Mouse (Mus musculus) heart, postnatal 0 days (tissue): ENCODE data around the gene Sh3gl1. TPM values are rescaled to one million over a fixed set of nuclear protein-coding genes. Genes with fewer than 3 reads are reported as not detected.

Experiments used
- ATAC-seq: fragments of 200-750 bp; cut with Nextera tagmentation; 2 replicates; pipeline ENCODE4 v1.8.0; 2017; ENCODE audit warnings: low read depth, moderate number of reproducible peaks, moderate library complexity; ENCODE audit not compliant: insufficient read depth
- DNase-seq: peaks from one replicate; pipeline ENCODE4 v3.0.0-alpha.2; 2016; ENCODE audit warnings: low spot score
- H3K27ac ChIP-seq: fragments of 300-500 bp; sonication (generic); 2 replicates; pipeline ENCODE4 v1.5.1; 2014; ENCODE audit warnings: low read depth, mild to moderate bottlenecking
- H3K27me3 ChIP-seq: fragments of 300-500 bp; sonication (generic); 2 replicates; pipeline ENCODE4 v1.6.1; 2014; ENCODE audit warnings: low read length, mixed read lengths; ENCODE audit not compliant: control insufficient read depth, insufficient read depth
- H3K36me3 ChIP-seq: fragments of 300-500 bp; sonication (generic); replicated peaks from 2 replicates; pipeline ENCODE4 v1.6.1; 2014; ENCODE audit warnings: low read length, mixed read lengths; ENCODE audit not compliant: control insufficient read depth, insufficient read depth
- H3K4me1 ChIP-seq: fragments of 300-500 bp; sonication (generic); 2 replicates; pipeline ENCODE4 v1.6.1; 2014; ENCODE audit warnings: antibody characterized with exemption; ENCODE audit not compliant: control insufficient read depth, insufficient read depth
- H3K4me2 ChIP-seq: fragments of 300-500 bp; sonication (generic); 2 replicates; pipeline ENCODE4 v1.6.1; 2014; ENCODE audit warnings: low read depth, mild to moderate bottlenecking, low read length, moderate library complexity
- H3K4me3 ChIP-seq: fragments of 300-500 bp; sonication (generic); 2 replicates; pipeline ENCODE4 v1.5.1; 2014; ENCODE audit warnings: low read depth, low read length
- H3K9ac ChIP-seq: fragments of 300-500 bp; sonication (generic); replicated peaks from 2 replicates; pipeline ENCODE4 v1.6.1; 2014; ENCODE audit warnings: low read depth, low read length, mixed read lengths
- H3K9me3 ChIP-seq: fragments of 300-500 bp; sonication (generic); replicated peaks from 2 replicates; pipeline ENCODE4 v1.6.1; 2016; ENCODE audit warnings: low read length; ENCODE audit not compliant: control insufficient read depth
- CTCF ChIP-seq: IDR thresholded peaks from 2 replicates; pipeline ENCODE4 v1.5.1; 2016; ENCODE audit warnings: antibody characterized with exemption, control low read depth, low read depth
- EP300 ChIP-seq: IDR thresholded peaks from 2 replicates; pipeline ENCODE4 v1.6.1; 2016; ENCODE audit warnings: antibody characterized with exemption, low read depth
- WGBS: fragments of 180-500 bp; shearing (Covaris S2); extraction: QIAGEN DNeasy Blood & Tissue Kit; methylation state at CpG from one replicate; pipeline ENCODE4 v1.1.7; 2014; 5-methylcytosine and 5-hydroxymethylcytosine counted together
- polyA plus RNA-seq: library from polyadenylated mRNA; unstranded; fragments of >200 nt; fragmentation: Nextera tagmentation; extraction: Ambion mirVana; gene quantifications from 2 replicates; pipeline ENCODE4 v1.2.1, GENCODE M21; 2015
- total RNA-seq: library from RNA; depleted of rRNA; stranded (reverse); fragments of >200 nt; gene quantifications from 2 replicates; pipeline ENCODE4 v1.2.3, GENCODE M21; 2014; ENCODE audit warnings: low replicate concordance

Sh3gl1 gene
- total and polyA plus RNA-seq, 2 experiments from 2014 or later = 43.5 to 45.8 TPM

DNA sequence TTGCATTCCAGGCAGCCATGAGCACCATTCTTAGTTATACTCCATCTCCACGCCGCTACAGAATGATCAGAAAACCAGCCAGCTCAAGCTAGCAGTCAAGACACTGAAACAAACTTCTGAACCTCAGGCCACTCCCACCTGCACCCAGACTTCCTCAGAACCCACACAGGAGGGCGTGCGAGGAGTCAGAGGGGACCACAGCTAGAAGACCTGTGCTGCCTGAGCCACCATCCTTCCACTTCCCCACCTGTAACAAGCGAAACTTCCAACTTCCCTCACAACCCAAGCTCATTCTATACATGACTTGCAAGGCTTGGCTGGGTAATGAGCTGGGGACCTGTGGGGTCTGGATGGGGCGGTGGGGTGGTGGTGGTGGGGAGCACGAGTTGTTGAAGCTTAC lies 3.6 kb downstream of the Sh3gl1 start:
- DNase-seq (no peak), ATAC-seq (no peak)
- Histone ChIP-seq H3K9ac (no peak overlapping the region), H3K27ac (0 out of 2 replicates have a peak overlapping the region, but pooled peaks have one; percentile 3), H3K36me3 (peaks cover 37% of the 10 kb centered on the region), H3K4me3 (no peak overlapping the region), H3K9me3 (no peaks in the 10 kb centered on the region), H3K27me3 (no peaks in the 10 kb centered on the region), H3K4me2 (no peak overlapping the region), H3K4me1 (peaks cover 26% of the 10 kb centered on the region; the same call in 1 of the 2 replicates)
- 83% methylated on average over 7 of the region's 7 CpGs for WGBS
- TF ChIP-seq EP300 (no peak), CTCF (no peak)

DNA sequence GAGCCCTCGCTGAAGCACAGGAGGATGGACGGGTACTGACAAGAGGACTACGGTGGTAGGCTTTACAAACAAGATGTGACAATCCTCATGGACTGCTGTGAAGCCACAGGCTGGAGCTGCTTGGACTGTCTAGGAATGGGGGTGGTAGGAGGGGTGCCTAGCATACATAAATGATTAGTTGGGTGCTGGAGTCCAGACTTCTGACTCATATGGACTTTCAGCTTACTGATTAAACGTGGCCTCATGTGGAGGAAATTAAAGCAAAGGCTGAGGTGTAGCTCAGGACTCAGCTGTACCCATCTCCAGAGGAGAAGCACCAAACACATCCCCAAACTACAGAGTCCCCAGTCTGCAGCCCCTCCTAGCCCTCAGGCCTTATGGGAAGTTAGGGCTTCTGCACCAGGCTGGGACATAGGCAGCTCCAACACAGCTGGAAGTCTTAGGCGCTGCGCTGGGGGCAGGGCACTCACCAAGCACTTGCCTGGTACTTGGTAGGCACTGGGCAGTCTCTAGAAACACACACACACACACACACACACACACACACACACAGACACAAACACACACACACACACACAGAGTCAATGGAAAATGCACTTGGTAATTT lies 4.2 kb downstream of the Sh3gl1 start:
- WGBS = 75% methylated on average over 6 of the region's 6 CpGs
- Histone ChIP-seq H3K36me3 (peaks cover 39% of the 10 kb centered on the region), H3K4me1 (peaks cover 32% of the 10 kb centered on the region; the same call in 1 of the 2 replicates), H3K9ac (no peak overlapping the region), H3K9me3 (no peaks in the 10 kb centered on the region), H3K4me2 (no peak overlapping the region), H3K4me3 (no peak overlapping the region), H3K27ac (0 out of 2 replicates have a peak overlapping the region, but pooled peaks have one; percentile 9), H3K27me3 (no peaks in the 10 kb centered on the region)
- no peak for ATAC-seq
- DNase-seq = no peak
- no peak for TF ChIP-seq CTCF
- no peak for TF ChIP-seq EP300

DNA sequence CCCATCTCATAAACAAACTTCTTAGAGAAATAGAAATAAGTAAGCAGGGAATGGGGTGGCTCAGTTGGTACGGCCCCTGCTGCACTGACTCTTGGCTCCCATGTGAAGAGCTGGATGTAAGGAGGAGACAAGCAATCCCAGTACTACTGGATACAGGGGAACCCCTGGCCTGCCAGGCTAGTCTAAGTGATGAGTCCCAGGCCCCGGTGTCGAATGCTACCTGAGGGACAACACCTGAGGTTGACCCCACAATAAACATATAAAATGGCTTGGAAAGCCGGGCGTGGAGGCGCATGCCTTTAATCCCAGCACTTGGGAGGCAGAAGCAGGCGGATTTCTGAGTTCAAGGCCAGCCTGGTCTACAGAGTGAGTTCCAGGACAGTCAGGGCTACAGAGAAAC lies 5.0 kb downstream of the Sh3gl1 start:
- Histone ChIP-seq H3K4me2 (no peak overlapping the region), H3K27ac (0 out of 2 replicates have a peak overlapping the region, but pooled peaks have one; percentile 20), H3K4me3 (no peak overlapping the region), H3K9ac (no peak overlapping the region), H3K4me1 (peaks cover 40% of the 10 kb centered on the region), H3K27me3 (no peaks in the 10 kb centered on the region), H3K36me3 (peaks cover 39% of the 10 kb centered on the region), H3K9me3 (no peaks in the 10 kb centered on the region)
- TF ChIP-seq CTCF (no peak), EP300 (no peak)
- 89% methylated on average over 7 of the region's 7 CpGs for WGBS
- ATAC-seq (no peak), DNase-seq (no peak)

DNA sequence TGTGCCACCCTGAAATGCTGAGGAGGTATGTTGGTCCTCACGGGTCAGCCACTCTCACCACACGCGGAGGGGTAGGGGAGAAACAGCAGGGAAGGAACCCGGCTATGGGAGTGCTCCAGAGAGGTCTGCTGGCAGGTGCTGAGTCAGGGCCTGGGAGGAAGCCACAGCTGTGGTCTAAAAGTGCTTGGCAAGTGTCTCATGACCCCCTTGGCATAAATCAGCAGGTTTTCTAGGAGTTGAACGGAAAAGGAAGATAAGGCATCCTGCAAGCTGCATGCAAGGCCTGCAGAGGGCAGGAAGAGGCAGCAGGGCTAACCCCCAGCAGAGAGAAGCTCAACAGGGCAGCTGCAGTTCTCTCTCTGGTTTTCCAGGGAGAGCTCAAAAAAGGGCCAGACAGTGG lies 5.5 kb downstream of the Sh3gl1 start:
- no peak; the same call in 1 of the 2 replicates for ATAC-seq
- H3K4me2 ChIP-seq = no peak overlapping the region
- H3K9ac ChIP-seq = no peak overlapping the region
- H3K4me1 ChIP-seq = peaks cover 45% of the 10 kb centered on the region
- H3K27ac ChIP-seq = peak overlapping the region; percentile 20; the same call in 1 of the 2 replicates
- no peak overlapping the region for H3K4me3 ChIP-seq
- WGBS = 24% methylated on average over 5 of the region's 5 CpGs
- DNase-seq = peak; percentile 52
- no peaks in the 10 kb centered on the region for H3K27me3 ChIP-seq
- H3K36me3 ChIP-seq = peaks cover 39% of the 10 kb centered on the region
- TF ChIP-seq CTCF (0 out of 2 replicates have a peak, but pooled peaks have one; percentile 10), EP300 (no peak)
- H3K9me3 ChIP-seq = no peaks in the 10 kb centered on the region

DNA sequence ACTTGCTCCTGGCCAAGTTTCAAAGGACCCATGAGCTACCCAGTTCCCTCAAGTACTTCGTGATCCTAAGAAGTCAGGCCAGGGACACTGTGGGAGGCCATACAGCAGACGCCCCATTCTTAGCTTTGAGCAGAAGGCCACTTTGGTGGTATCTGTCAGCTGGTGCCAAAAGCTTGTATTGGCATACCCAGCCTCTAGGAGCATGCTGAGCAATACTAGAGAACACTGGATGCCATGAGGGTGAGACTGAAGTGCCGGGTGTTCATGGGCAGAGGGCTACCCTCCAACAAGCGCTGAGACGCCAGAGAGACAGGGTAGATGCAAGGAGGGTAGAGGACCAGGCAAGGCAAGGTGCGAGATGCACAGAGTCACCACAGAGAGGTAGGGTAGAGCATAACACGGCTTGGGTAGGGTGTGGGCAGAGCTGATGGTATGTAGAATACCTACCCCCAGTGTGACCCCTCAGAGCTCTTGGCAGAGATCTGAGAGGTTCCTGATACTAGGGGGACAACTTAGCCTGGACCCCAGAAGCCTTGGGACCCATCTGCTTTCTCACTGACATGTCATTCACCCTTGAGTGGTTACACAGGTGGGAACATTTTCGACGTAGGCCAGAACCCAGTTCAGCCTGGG lies 6.1 kb downstream of the Sh3gl1 start:
- ATAC-seq (no peak), DNase-seq (no peak)
- H3K4me3 ChIP-seq = no peak overlapping the region
- H3K9me3 ChIP-seq = no peaks in the 10 kb centered on the region
- H3K27ac ChIP-seq = peak overlapping the region; percentile 1; the same call in 1 of the 2 replicates
- no peak overlapping the region for H3K9ac ChIP-seq
- H3K4me1 ChIP-seq = peaks cover 47% of the 10 kb centered on the region
- no peak overlapping the region for H3K4me2 ChIP-seq
- no peaks in the 10 kb centered on the region for H3K27me3 ChIP-seq
- WGBS = 81% methylated on average over 9 of the region's 9 CpGs
- TF ChIP-seq EP300 (no peak), CTCF (no peak)
- peaks cover 39% of the 10 kb centered on the region for H3K36me3 ChIP-seq
